Mouse (Mus musculus) heart, embryonic 12.5 days (tissue): ENCODE results near the gene D430041D05Rik. TPM values are rescaled to one million over a fixed set of nuclear protein-coding genes. Genes with fewer than 3 reads are reported as not detected.
A peak's percentile ranks its signal among the peaks of the same experiment; 100 is the strongest.
"Not testable (repeated sequence)": the region's sequence is repeated elsewhere in the genome, so short reads cannot be mapped to it uniquely, and the experiment has no call there.

ENCODE experiments used
- ATAC-seq: fragments of 200-750 bp; cut with Nextera tagmentation; 2 replicates; pipeline ENCODE4 v1.8.0; 2017; ENCODE audit warnings: moderate TSS enrichment, moderate library complexity; ENCODE audit not compliant: insufficient number of reproducible peaks, low FRiP score
- H3K27ac ChIP-seq: fragments of 300-500 bp; sonication (generic); 2 replicates; pipeline ENCODE4 v1.5.1; 2016; ENCODE audit warnings: mild to moderate bottlenecking, moderate library complexity; ENCODE audit not compliant: poor library complexity, severe bottlenecking
- H3K27me3 ChIP-seq: fragments of 300-500 bp; sonication (generic); replicated peaks from 2 replicates; pipeline ENCODE4 v1.6.1; 2016; ENCODE audit warnings: mild to moderate bottlenecking, moderate library complexity
- H3K36me3 ChIP-seq: fragments of 300-500 bp; sonication (generic); 2 replicates; pipeline ENCODE4 v1.6.1; 2016; ENCODE audit warnings: mild to moderate bottlenecking, moderate library complexity
- H3K4me1 ChIP-seq: fragments of 300-500 bp; sonication (generic); replicated peaks from 2 replicates; pipeline ENCODE4 v1.6.1; 2016; ENCODE audit warnings: mild to moderate bottlenecking
- H3K4me2 ChIP-seq: fragments of 300-500 bp; sonication (generic); 2 replicates; pipeline ENCODE4 v1.6.1; 2016; ENCODE audit warnings: mild to moderate bottlenecking, moderate library complexity
- H3K4me3 ChIP-seq: fragments of 300-500 bp; sonication (generic); 2 replicates; pipeline ENCODE4 v1.5.1; 2016; ENCODE audit warnings: mild to moderate bottlenecking
- H3K9ac ChIP-seq: fragments of 300-500 bp; sonication (generic); 2 replicates; pipeline ENCODE4 v1.6.1; 2016; ENCODE audit warnings: mild to moderate bottlenecking, moderate library complexity
- H3K9me3 ChIP-seq: fragments of 300-500 bp; sonication (generic); replicated peaks from 2 replicates; pipeline ENCODE4 v1.6.1; 2016; ENCODE audit warnings: mild to moderate bottlenecking, moderate library complexity
- WGBS: fragments of 180-500 bp; shearing (Covaris S2); methylation state at CpG from one replicate; pipeline ENCODE4 v1.1.7; 2016; 5-methylcytosine and 5-hydroxymethylcytosine counted together
- polyA plus RNA-seq: library from polyadenylated mRNA; unstranded; fragments of >200 nt; fragmentation: Nextera tagmentation; extraction: Ambion mirVana; gene quantifications from 2 replicates; pipeline ENCODE4 v1.2.1, GENCODE M21; 2016

The D430041D05Rik gene
- polyA plus RNA-seq, 1 experiment from 2014 or later, result 0.04 TPM

GRCm38 (mm10) chr2:104130969-104131368, 279.8 kb downstream of the D430041D05Rik start:
- Histone ChIP-seq H3K36me3 (no peaks in the 10 kb centered on the region), H3K4me3 (no peak overlapping the region), H3K4me1 (peaks cover 31% of the 10 kb centered on the region), H3K27me3 (no peaks in the 10 kb centered on the region), H3K9ac (no peak overlapping the region), H3K4me2 (no peak overlapping the region), H3K27ac (no peak overlapping the region), H3K9me3 (no peaks in the 10 kb centered on the region)
- no peak for ATAC-seq
- WGBS, result 69% methylated on average over 3 of the region's 3 CpGs

GRCm38 (mm10) chr2:104130165-104130564, 280.6 kb downstream of the D430041D05Rik start:
- H3K27me3 ChIP-seq, result no peaks in the 10 kb centered on the region
- H3K4me2 ChIP-seq, result peak overlapping the region; percentile 5; the same call in 1 of the 2 replicates
- H3K27ac ChIP-seq, result no peak overlapping the region
- H3K4me1 ChIP-seq, result peaks cover 31% of the 10 kb centered on the region
- no peaks in the 10 kb centered on the region for H3K9me3 ChIP-seq
- WGBS, result 29% methylated on average over 6 of the region's 6 CpGs
- ATAC-seq, result peak; percentile 78
- no peaks in the 10 kb centered on the region for H3K36me3 ChIP-seq
- H3K4me3 ChIP-seq, result no peak overlapping the region
- H3K9ac ChIP-seq, result no peak overlapping the region

GRCm38 (mm10) chr2:104128803-104129531, 281.8 kb downstream of the D430041D05Rik start:
- Histone ChIP-seq H3K9ac (no peak overlapping the region), H3K36me3 (no peaks in the 10 kb centered on the region), H3K4me1 (peaks cover 37% of the 10 kb centered on the region), H3K4me3 (no peak overlapping the region), H3K4me2 (no peak overlapping the region), H3K27me3 (no peaks in the 10 kb centered on the region), H3K9me3 (no peaks in the 10 kb centered on the region), H3K27ac (no peak overlapping the region)
- WGBS, result 85% methylated on average over 13 of the region's 13 CpGs
- ATAC-seq, result no peak

GRCm38 (mm10) chr2:104124071-104124470, 286.7 kb downstream of the D430041D05Rik start:
- H3K4me3 ChIP-seq, result no peak overlapping the region
- no peak for ATAC-seq
- H3K36me3 ChIP-seq, result no peaks in the 10 kb centered on the region
- H3K9ac ChIP-seq, result no peak overlapping the region
- H3K27me3 ChIP-seq, result no peaks in the 10 kb centered on the region
- H3K27ac ChIP-seq, result no peak overlapping the region
- H3K4me2 ChIP-seq, result no peak overlapping the region
- no peaks in the 10 kb centered on the region for H3K9me3 ChIP-seq
- H3K4me1 ChIP-seq, result peaks cover 41% of the 10 kb centered on the region
- 75% methylated on average over 5 of the region's 5 CpGs for WGBS

GRCm38 (mm10) chr2:104123540-104123939, 287.3 kb downstream of the D430041D05Rik start:
- 0 out of 2 replicates have a peak overlapping the region, but pooled peaks have one; percentile 89 for H3K9ac ChIP-seq
- H3K9me3 ChIP-seq, result no peaks in the 10 kb centered on the region
- no peak for ATAC-seq
- peak overlapping the region; percentile 91 for H3K4me2 ChIP-seq
- no peaks in the 10 kb centered on the region for H3K36me3 ChIP-seq
- H3K27ac ChIP-seq, result no peak overlapping the region; the same call in 1 of the 2 replicates
- peak overlapping the region; percentile 67 for H3K4me3 ChIP-seq
- 48% methylated on average over 3 of the region's 3 CpGs for WGBS
- H3K4me1 ChIP-seq, result peaks cover 46% of the 10 kb centered on the region
- no peaks in the 10 kb centered on the region for H3K27me3 ChIP-seq

GRCm38 (mm10) chr2:104122505-104123378, 288.1 kb downstream of the D430041D05Rik start, which contains the start of gene A930018P22Rik:
Gene A930018P22Rik (plus strand): TSS chr2:104122769.
- H3K4me3 ChIP-seq, result peak within 1 kb of the TSS; percentile 67
- peak within 1 kb of the TSS; percentile 89 for H3K9ac ChIP-seq
- H3K27me3 ChIP-seq, result no peaks in the 10 kb centered on the region
- peak within 1 kb of the TSS; percentile 91 for H3K4me2 ChIP-seq
- no peaks in the 10 kb centered on the region for H3K9me3 ChIP-seq
- WGBS, result under 1% methylated on average over 74 of the region's 74 CpGs
- peak within 1 kb of the TSS; percentile 85 for H3K27ac ChIP-seq
- peaks cover 3% of the 10 kb centered on the region; the same call in 1 of the 2 replicates for H3K36me3 ChIP-seq
- peaks cover 47% of the 10 kb centered on the region for H3K4me1 ChIP-seq
- peak; percentile 95 for ATAC-seq

- peak overlapping the region; percentile 91 for H3K4me2 ChIP-seq
- H3K4me3 ChIP-seq, result peak overlapping the region; percentile 67
- H3K4me1 ChIP-seq, result peaks cover 47% of the 10 kb centered on the region
- H3K27me3 ChIP-seq, result no peaks in the 10 kb centered on the region
- peak overlapping the region; percentile 85 for H3K27ac ChIP-seq
- ATAC-seq, result peak; percentile 0; the same call in 1 of the 2 replicates
- peaks cover 5% of the 10 kb centered on the region; the same call in 1 of the 2 replicates for H3K36me3 ChIP-seq
- H3K9me3 ChIP-seq, result no peaks in the 10 kb centered on the region
- WGBS, result 64% methylated on average over 8 of the region's 8 CpGs
- H3K9ac ChIP-seq, result peak overlapping the region; percentile 89; the same call in 1 of the 2 replicates
Measured at GRCm38 (mm10) chr2:104121681-104122504, 288.9 kb downstream of the D430041D05Rik start.

GRCm38 (mm10) chr2:104120312-104120711, 290.5 kb downstream of the D430041D05Rik start:
- no peak overlapping the region for H3K4me2 ChIP-seq
- no peak overlapping the region for H3K9ac ChIP-seq
- 44% methylated on average over 6 of the region's 6 CpGs for WGBS
- H3K9me3 ChIP-seq, result no peaks in the 10 kb centered on the region
- ATAC-seq, result no peak
- no peak overlapping the region for H3K4me3 ChIP-seq
- H3K36me3 ChIP-seq, result peaks cover 5% of the 10 kb centered on the region; the same call in 1 of the 2 replicates
- no peaks in the 10 kb centered on the region for H3K27me3 ChIP-seq
- peaks cover 47% of the 10 kb centered on the region for H3K4me1 ChIP-seq
- peak overlapping the region; percentile 85 for H3K27ac ChIP-seq

- no peak overlapping the region for H3K4me2 ChIP-seq
- H3K27me3 ChIP-seq, result no peaks in the 10 kb centered on the region
- peaks cover 5% of the 10 kb centered on the region; the same call in 1 of the 2 replicates for H3K36me3 ChIP-seq
- no peaks in the 10 kb centered on the region for H3K9me3 ChIP-seq
- WGBS, result 76% methylated on average over 1 of the region's 1 CpGs
- no peak for ATAC-seq
- no peak overlapping the region for H3K9ac ChIP-seq
- peaks cover 41% of the 10 kb centered on the region for H3K4me1 ChIP-seq
- H3K4me3 ChIP-seq, result no peak overlapping the region
- H3K27ac ChIP-seq, result no peak overlapping the region
Measured at GRCm38 (mm10) chr2:104119097-104119496, 291.7 kb downstream of the D430041D05Rik start.

- H3K27ac ChIP-seq, H3K4me3 ChIP-seq, H3K27me3 ChIP-seq, ATAC-seq, H3K9ac ChIP-seq, H3K4me2 ChIP-seq, H3K9me3 ChIP-seq: not testable (repeated sequence)
- H3K36me3 ChIP-seq, result peaks cover 10% of the 10 kb centered on the region
- peaks cover 35% of the 10 kb centered on the region for H3K4me1 ChIP-seq
Measured at GRCm38 (mm10) chr2:104117173-104117572, 293.6 kb downstream of the D430041D05Rik start.
